Mouse (Mus musculus): ENCODE results near the gene Lasp1. TPM values are rescaled to one million over a fixed set of nuclear protein-coding genes. Genes with fewer than 3 reads are reported as not detected.

The Lasp1 gene
- polyA plus RNA-seq, 2 experiments from 2014 or later = 46.4 to 49.9 TPM

- no peak for ATAC-seq
Observed at GRCm38 (mm10) chr11:97797369-97798082, 1.3 kb upstream of the Lasp1 start.

GRCm38 (mm10) chr11:97798083-97798435 is 741 bp upstream of the Lasp1 start:
- ATAC-seq = no peak

GRCm38 (mm10) chr11:97799146-97799993 is 570 bp downstream of the Lasp1 start:
- ATAC-seq = peak; percentile 72

GRCm38 (mm10) chr11:97799994-97800690 is 1.3 kb downstream of the Lasp1 start:
- ATAC-seq = peak; percentile 48

GRCm38 (mm10) chr11:97800691-97801408 is 2.0 kb downstream of the Lasp1 start:
- ATAC-seq = no peak

GRCm38 (mm10) chr11:97801409-97802193 is 2.8 kb downstream of the Lasp1 start:
- no peak for ATAC-seq

- no peak for ATAC-seq
Observed at GRCm38 (mm10) chr11:97802194-97802470, 3.3 kb downstream of the Lasp1 start.

- no peak for ATAC-seq
Observed at GRCm38 (mm10) chr11:97802495-97802894, 3.7 kb downstream of the Lasp1 start.

- ATAC-seq = no peak
Observed at GRCm38 (mm10) chr11:97803847-97804246, 5.0 kb downstream of the Lasp1 start.

GRCm38 (mm10) chr11:97804841-97805661 is 6.3 kb downstream of the Lasp1 start:
- ATAC-seq = no peak

GRCm38 (mm10) chr11:97805662-97806612 is 7.1 kb downstream of the Lasp1 start:
- ATAC-seq = no peak

GRCm38 (mm10) chr11:97806613-97806964 is 7.8 kb downstream of the Lasp1 start:
- no peak for ATAC-seq

GRCm38 (mm10) chr11:97807626-97808025 is 8.8 kb downstream of the Lasp1 start:
- peak; percentile 13 for ATAC-seq

GRCm38 (mm10) chr11:97808093-97808492 is 9.3 kb downstream of the Lasp1 start:
- ATAC-seq = peak; percentile 18

- no peak for ATAC-seq
Observed at GRCm38 (mm10) chr11:97808621-97809234, 9.9 kb downstream of the Lasp1 start.

GRCm38 (mm10) chr11:97809235-97810121 is 10.7 kb downstream of the Lasp1 start:
- no peak for ATAC-seq

- ATAC-seq = peak; percentile 62
Observed at GRCm38 (mm10) chr11:97810356-97810755, 11.6 kb downstream of the Lasp1 start.

GRCm38 (mm10) chr11:97810970-97811369 is 12.2 kb downstream of the Lasp1 start:
- no peak for ATAC-seq

Measured in CD4-positive, CD25-positive, alpha-beta regulatory T cell, adult 4 months (primary cell).